Mouse (Mus musculus) megakaryocyte progenitor cell, adult 5-6 weeks (primary cell): Measurements from ENCODE around the gene Gm49322. TPM values are rescaled to one million over a fixed set of nuclear protein-coding genes. Genes with fewer than 3 reads are reported as not detected.

Source experiments
- ATAC-seq: replicated peaks from 2 replicates; pipeline ENCODE4 v1.8.0; 2016; ENCODE audit warnings: mild to moderate bottlenecking, moderate TSS enrichment, inconsistent platforms; ENCODE audit not compliant: poor library complexity
- total RNA-seq, 2 experiments: library from RNA; stranded (forward) in 1 of 2; stranded (reverse) in 1 of 2; fragments of 157-497, 149-512 nt in 1 of 2; fragments of 200-1000 nt in 1 of 2; gene quantifications; 2 replicates each; pipeline versions ENCODE4 v1.2.3 to v1.2.4; 2015 to 2017

Gene Gm49322
- total RNA-seq, 2 experiments from 2014 or later: 0.57 TPM; not detected in 1

DNA sequence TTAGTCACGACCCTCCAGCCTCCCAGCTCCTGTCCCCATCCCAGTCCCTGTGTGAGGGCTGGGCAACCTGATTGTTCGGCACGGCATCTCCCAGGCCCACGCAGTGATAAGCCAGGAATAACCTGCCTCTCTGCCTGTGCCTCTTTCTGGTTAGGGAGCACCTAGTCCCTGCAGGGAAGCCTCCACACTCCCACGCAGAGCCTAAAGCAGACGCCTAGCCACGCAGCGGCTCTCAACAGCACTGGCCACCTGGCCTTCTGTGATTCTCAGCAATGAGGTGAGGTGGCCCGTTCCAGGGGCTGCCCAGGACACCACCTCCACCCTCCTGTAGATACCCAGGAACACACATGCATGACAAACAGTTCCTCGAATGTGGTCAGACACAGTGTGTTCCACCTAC lies 44.6 kb downstream of the Gm49322 start:
- no peak for ATAC-seq

DNA sequence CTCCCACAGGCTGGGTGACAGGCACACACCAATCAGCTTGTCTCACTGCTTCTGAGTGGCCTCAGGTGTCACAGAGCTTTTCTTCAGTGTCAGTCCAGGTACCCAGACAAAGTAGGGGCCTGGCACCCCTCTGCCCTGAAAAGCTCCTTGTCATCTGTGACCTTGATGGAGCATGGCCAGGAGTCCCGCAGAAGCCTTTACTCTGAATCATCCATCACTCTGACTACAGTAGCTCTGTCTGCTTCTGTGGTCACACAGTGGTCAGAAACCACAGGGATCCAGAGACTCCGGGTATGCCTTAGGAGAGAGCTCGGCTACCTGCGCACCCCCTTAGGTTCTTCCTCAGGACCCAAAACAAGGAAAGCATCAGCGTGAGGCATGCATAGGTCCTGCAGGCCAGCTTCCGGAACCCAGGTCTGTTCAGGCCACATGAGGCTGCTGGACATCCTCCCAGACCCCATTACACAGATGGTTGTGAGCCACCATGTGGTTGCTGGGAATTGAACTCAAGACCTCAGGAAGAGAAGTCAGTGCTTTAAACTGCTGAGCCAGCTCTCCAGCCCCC lies 47.4 kb downstream of the Gm49322 start:
- no peak for ATAC-seq

DNA sequence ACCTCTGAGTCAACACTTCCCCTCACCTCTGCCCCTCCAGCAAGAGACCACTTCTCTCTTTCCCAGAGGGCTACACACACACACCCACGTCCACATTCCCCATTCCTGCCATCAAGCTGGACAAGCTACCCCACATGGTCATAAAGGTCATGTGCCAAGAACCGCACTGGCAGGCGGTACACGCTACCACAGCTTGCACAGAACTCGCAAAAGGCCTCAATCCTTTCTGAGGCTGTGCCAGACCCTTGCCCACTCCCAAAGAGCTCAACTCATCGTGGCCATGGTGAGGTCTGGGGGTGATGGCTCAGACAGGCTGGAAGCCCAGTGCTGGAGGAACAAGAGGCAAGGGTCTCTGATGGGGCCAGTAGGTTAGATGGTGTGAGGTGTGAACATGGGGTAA lies 49.0 kb downstream of the Gm49322 start:
- ATAC-seq: no peak

DNA sequence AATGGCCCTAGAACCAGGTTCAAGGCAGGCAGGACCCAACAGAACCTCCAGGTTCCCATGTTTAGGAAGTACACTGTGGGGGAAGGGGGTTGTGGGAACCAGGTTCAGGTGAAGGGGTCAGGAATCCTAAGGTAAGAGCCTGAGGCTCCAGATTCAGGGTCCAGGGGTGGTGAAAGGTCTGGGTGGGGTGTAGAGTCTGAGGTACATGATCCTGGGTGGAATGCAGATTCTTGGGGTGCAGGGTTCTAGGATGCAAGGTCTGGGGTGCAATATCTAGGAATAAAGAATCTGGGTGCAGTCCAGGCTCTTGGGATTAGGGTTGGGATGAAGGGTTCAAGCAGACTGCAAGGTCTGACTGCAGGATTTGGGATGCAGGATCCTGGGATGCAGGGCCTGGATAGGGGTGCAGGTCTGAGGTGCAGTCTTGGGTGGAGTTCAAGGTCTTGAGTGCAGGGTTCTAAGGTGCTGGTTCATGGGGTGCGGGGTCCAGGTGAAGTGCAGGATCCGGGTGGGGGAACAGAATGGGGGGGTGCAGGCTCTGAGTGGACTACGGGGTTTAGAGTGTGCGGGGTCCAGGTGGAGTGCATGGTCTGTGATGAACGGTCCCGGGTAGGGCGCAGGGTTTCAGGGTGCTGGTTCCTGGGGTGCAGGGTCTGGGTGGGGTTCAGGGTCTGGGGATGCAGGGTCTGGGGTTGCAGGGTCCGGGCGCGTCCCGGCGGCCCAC lies 49.7 kb downstream of the Gm49322 start:
- no peak for ATAC-seq

DNA sequence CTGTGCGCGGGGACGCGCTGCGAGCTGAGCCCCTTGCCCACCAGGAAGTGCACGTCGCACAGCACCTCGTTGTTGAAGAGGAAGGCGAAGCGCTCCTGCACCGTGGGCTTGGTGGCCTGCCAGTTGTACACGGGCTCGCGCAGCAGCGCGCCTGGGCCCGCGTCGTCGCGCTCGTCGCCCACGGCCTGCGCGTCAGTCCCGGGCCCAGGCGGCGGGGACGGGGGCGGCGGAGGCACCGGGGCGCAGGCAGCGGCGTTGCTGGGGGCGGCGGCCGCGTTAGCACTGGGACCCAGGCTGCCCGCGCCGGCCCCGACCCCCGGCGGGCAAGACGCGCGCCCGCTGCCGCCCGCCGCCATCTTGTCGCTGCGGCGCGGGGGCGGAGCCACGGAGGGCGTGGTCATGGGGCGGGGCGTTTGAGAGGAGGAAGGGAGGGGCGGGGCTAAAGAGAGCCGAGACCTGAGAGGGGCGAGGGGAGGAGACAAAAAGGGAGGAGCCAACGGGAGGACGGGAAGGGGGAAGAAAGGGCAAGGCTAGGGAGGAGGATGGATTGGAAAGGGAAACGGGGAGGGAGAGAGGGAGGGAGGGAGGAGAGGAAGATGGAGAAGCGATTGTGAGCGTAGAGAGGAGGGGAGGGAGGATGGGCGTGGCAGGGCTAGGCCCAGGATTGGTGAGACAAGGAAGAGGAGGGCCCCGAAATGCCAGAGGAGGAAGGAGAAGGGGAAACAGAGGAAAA lies 50.5 kb downstream of the Gm49322 start:
- peak; percentile 86 for ATAC-seq

DNA sequence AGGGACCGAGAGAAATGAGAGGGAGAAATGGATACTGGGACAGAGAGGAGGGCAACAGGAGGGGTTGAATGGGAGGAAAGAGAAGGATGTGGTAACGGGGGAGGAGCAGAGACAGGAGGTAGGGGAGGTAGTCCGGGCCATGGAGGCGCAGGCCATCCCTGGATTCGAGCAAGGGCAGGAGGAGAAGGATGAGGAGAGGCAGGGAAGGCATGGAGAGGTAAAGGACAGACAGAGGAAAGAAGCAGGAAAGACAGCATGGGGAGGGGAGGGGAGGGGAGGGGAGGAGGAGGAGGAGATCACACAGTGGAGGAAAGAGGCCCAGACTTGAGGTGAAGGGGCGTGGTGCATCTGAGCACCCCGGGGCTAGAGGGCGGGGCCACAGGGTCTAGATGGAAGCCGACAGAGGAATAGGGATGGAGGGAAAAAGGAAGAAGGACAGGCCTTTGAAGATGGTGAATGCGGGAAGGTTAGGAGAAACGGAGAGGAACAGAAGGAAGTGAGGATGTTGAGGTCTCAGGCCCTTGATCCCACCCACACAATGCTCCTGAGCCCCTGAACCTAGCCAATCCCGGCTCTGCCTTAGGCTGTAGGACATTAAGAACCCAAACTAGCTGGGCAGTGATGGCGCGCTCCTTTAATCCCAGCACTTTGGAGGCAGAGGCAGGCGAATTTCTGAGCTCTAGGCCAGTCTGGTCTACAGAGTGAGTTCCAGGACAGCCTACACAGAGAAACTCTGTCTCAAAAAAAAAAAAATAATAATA lies 51.2 kb downstream of the Gm49322 start, which contains the start of gene Btbd2:
Gene Btbd2, minus strand, starts transcription at position 209 of the 761 bp plus-strand sequence.
- no peak for ATAC-seq

DNA sequence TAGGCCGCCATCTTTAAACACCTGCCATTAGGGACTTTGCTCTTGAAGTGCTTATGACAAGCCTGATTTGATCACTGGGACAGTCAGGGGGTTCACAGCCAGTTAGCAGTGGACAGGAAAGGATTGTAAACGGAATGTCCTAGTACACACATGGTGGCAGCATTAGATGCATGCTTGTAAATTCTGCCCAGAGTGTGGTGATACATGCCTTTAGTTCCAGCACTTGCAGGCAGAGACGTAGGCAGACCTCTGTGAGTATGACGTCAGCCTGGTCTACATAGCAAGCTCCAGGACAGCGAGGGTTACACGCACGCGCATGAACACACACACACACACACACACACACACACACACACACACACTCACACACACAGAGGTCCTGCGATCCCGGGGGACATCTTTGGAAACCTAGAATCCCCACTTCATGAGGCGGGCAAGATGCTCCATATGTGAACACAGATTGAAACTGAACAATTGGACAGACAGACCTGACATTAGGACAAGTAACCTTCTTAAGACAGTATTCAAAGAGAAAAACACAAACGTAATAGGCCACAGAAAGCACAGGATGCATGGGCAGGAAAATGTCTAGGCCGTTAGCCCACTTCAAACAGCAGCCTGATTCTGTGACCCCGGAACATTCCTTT lies 52.5 kb downstream of the Gm49322 start:
- no peak for ATAC-seq

DNA sequence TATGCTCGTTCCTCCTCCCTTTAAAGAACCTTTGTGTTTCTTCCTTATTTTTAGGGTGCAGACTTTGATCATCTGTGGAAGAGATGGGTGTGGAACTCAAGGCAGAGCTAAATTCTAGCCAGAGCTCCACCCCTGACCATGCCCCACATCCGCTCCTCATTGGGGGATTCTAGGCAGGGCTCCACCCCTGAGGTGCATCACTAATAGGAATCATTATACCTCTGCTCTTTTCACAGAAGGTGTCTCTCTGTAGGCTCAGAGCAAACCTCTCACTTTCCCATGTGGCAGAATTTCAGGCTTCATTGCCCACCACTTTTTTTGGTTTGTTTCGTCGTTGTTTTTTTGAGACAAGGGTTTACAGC lies 53.0 kb downstream of the Gm49322 start:
- peak; percentile 59 for ATAC-seq

DNA sequence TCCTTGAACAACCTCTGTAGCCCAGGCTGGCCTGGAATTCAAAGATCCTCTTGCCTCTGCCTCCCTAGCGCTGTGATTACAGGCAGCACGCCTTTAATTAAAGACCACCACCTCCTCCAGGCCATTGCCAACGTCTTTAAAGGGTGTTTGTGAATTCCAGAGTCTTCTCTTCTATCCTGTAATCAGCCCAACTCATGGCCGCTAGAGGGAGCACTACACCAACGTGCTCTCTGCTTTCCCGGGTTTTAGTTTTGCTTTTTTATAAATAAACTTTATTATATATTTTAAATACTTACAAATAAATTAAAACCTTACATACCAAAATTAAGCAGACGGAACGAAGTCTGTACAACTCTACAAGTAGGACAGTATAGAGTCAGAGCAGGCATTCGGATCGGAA lies 53.4 kb downstream of the Gm49322 start:
- ATAC-seq: 0 out of 2 replicates have a peak, but pooled peaks have one; percentile 22

DNA sequence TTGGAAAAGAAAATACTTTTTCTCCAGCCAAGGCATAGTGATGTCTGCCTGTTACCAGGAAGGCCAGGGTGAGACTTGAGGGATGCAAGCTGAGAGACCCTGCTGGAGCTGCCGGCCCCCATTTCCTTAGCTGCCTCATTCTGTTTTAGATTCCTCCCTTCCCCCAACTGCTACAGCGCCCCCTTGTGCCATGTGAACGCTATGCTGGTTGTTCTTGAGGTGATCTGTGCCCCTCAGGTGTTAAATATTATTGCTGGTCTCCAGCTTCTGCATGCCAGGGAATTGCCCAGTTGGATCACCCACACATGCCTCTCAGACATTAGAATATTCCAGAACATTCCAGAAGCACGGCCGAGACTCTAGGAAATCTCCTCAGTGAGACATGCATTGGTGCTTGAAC lies 55.3 kb downstream of the Gm49322 start:
- 0 out of 2 replicates have a peak, but pooled peaks have one; percentile 17 for ATAC-seq

DNA sequence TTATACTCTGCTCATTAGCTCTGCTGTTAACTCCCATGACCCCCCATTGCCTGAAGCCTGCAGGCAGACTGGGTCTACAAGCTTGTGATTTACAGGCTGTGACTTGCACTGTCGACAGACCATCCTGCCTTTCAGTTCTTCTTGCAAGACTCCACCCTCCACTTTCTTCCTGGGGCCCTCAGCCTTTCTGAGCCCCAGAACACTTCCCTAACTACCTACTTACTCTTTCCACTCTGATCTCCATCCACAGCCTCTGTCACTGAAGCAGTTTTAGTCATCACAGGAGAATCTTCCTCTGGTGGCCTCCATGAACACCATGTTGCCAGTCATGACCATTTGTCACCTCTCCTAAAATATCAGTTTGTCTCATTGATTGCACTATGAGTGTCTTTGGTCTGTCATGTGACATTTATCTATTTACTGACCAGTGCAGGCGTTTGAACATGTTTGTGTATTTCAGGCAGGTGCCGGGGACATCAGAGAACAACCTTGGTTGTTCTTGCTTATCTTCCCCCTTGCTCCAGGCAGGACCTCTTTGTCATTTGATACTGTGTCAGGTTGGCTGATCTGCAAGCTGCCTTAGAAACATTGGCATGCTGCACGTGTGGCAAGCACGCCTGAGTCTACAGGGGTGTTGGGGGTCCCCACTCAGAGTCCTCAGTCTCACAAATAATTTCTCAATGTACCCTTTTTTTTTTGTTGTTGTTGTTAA lies 57.8 kb downstream of the Gm49322 start:
- no peak for ATAC-seq

DNA sequence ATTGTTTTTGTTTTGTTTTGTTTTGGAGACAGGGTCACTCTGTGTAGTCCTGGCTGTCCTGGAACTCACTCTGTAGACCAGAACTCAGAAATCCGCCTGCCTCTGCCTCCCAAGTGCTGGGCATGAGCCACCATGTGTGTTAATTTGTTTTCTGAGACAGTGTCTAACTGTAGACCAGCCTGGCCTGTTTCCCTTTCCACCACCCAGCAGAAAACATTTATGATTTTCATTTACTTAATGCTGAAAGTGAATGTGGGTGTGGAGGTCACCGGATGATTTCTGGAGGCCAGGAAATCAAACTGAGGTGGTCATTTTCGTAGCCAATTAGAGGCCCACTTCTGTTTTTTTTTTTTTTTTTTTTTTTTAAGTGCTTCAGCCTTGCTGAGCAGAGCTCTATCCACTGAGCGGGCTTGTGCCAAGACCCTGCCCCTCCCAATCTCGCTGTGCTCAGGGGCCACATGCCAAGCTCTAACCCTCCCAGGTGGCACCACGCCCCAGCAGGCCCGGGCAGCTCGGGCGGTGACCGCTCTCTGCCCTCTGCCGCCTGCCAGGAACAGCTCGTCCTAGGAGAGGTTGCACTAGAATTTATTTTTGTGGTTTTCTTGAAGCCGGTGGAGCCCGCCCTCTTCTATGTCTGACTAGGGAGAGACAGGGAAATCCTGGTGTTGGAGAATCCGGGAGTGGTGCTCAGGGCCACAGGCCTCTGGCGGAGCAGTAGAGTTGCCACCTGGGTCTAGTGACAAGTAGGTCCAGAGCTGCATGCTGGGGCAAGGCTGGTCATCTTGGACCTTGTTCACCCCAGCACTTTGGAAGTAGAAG lies 58.6 kb downstream of the Gm49322 start:
- peak; percentile 65 for ATAC-seq

DNA sequence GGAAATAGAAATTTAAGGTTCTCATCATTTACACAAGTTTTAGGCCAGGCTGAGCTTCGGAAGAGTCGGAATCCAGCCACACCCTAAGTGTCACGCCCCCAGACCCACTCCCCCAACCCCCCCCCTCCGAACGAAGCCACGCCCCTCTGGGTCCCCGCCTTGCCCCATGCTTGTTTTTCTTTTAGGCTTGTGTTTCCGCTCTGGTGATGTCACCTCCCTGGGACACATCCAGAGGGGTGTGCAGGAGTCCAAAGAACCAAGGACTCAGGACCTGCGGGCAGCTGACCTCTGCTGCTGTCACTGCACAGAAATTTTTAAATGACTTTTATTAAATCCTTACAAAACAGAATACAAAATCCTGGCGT lies 59.2 kb downstream of the Gm49322 start:
- ATAC-seq: peak; percentile 2; the same call in 1 of the 2 replicates

Other genes starting within 250 kb of the Gm49322 start
- gene Plk5, start 249.6 kb upstream of the Gm49322 start, total RNA-seq (2015): not detected in 2 replicates
- not detected in 2 replicates for gene Plk5, start 249.6 kb upstream of the Gm49322 start, total RNA-seq (2017)
- 1.9 and 4.3 TPM in 2 replicates for gene Mex3d, start 218.4 kb upstream of the Gm49322 start, total RNA-seq (2015)
- gene Mex3d, start 218.4 kb upstream of the Gm49322 start, total RNA-seq (2017): 2.7 and 7.9 TPM in 2 replicates
- gene Mbd3, start 206.5 kb upstream of the Gm49322 start, total RNA-seq (2015): 91.1 and 96.6 TPM in 2 replicates
- gene Mbd3, start 206.5 kb upstream of the Gm49322 start, total RNA-seq (2017): 82.8 and 90.8 TPM in 2 replicates
- 202 and 210 TPM in 2 replicates for gene Uqcr11, start 199.2 kb upstream of the Gm49322 start, total RNA-seq (2015)
- gene Uqcr11, start 199.2 kb upstream of the Gm49322 start, total RNA-seq (2017): 184 and 263 TPM in 2 replicates
- gene Tcf3, start 172.4 kb upstream of the Gm49322 start, total RNA-seq (2015): 29.9 and 35.3 TPM in 2 replicates
- gene Tcf3, start 172.4 kb upstream of the Gm49322 start, total RNA-seq (2017): 33.5 and 51.0 TPM in 2 replicates
- gene Onecut3, start 111.2 kb upstream of the Gm49322 start, total RNA-seq (2015): not detected in 2 replicates
- not detected in 2 replicates for gene Onecut3, start 111.2 kb upstream of the Gm49322 start, total RNA-seq (2017)
- gene Atp8b3, start 66.9 kb upstream of the Gm49322 start, total RNA-seq (2015): not detected in 2 replicates
- not detected in 2 replicates for gene Atp8b3, start 66.9 kb upstream of the Gm49322 start, total RNA-seq (2017)
- gene Rexo1, start 44.5 kb upstream of the Gm49322 start, total RNA-seq (2015): 34.1 and 35.2 TPM in 2 replicates
- 17.1 and 19.2 TPM in 2 replicates for gene Rexo1, start 44.5 kb upstream of the Gm49322 start, total RNA-seq (2017)
- 5.3 and 5.4 TPM in 2 replicates for gene Klf16, start 28.7 kb upstream of the Gm49322 start, total RNA-seq (2015)
- 4.3 and 6.0 TPM in 2 replicates for gene Klf16, start 28.7 kb upstream of the Gm49322 start, total RNA-seq (2017)
- 59.7 and 79.8 TPM in 2 replicates for gene Abhd17a, start 15.7 kb upstream of the Gm49322 start, total RNA-seq (2015)
- 20.5 and 29.4 TPM in 2 replicates for gene Abhd17a, start 15.7 kb upstream of the Gm49322 start, total RNA-seq (2017)
- gene Scamp4, start 3.1 kb upstream of the Gm49322 start, total RNA-seq (2015): 25.9 and 27.2 TPM in 2 replicates
- gene Scamp4, start 3.1 kb upstream of the Gm49322 start, total RNA-seq (2017): 11.2 and 15.9 TPM in 2 replicates
- 0.57 and 0.81 TPM in 2 replicates for gene Adat3, start 3.1 kb upstream of the Gm49322 start, total RNA-seq (2015)
- gene Adat3, start 3.1 kb upstream of the Gm49322 start, total RNA-seq (2017): 0.08 TPM in 1 of 2 replicates, not detected in the other
- gene Csnk1g2, start 16.8 kb downstream of the Gm49322 start, total RNA-seq (2015): 39.1 and 43.1 TPM in 2 replicates
- gene Csnk1g2, start 16.8 kb downstream of the Gm49322 start, total RNA-seq (2017): 127 and 171 TPM in 2 replicates
- 10.5 and 13.2 TPM in 2 replicates for gene Btbd2, start 51.0 kb downstream of the Gm49322 start, total RNA-seq (2015)
- 19.9 and 25.7 TPM in 2 replicates for gene Btbd2, start 51.0 kb downstream of the Gm49322 start, total RNA-seq (2017)
- 40.1 and 46.2 TPM in 2 replicates for gene Mknk2, start 72.1 kb downstream of the Gm49322 start, total RNA-seq (2015)
- 32.8 and 44.4 TPM in 2 replicates for gene Mknk2, start 72.1 kb downstream of the Gm49322 start, total RNA-seq (2017)
- 26.4 and 31.9 TPM in 2 replicates for gene Mob3a, start 96.0 kb downstream of the Gm49322 start, total RNA-seq (2015)
- gene Mob3a, start 96.0 kb downstream of the Gm49322 start, total RNA-seq (2017): 34.9 and 39.0 TPM in 2 replicates
- 7.0 and 13.6 TPM in 2 replicates for gene Izumo4, start 96.2 kb downstream of the Gm49322 start, total RNA-seq (2015)
- gene Izumo4, start 96.2 kb downstream of the Gm49322 start, total RNA-seq (2017): 1.7 and 4.3 TPM in 2 replicates
- 31.5 and 40.3 TPM in 2 replicates for gene Ap3d1, start 136.2 kb downstream of the Gm49322 start, total RNA-seq (2015)
- gene Ap3d1, start 136.2 kb downstream of the Gm49322 start, total RNA-seq (2017): 34.7 and 48.7 TPM in 2 replicates
- gene Dot1l, start 149.2 kb downstream of the Gm49322 start, total RNA-seq (2015): 29.2 and 34.8 TPM in 2 replicates
- 9.0 and 9.7 TPM in 2 replicates for gene Dot1l, start 149.2 kb downstream of the Gm49322 start, total RNA-seq (2017)
- gene Sf3a2, start 192.2 kb downstream of the Gm49322 start, total RNA-seq (2015): 74.9 and 78.4 TPM in 2 replicates
- gene Sf3a2, start 192.2 kb downstream of the Gm49322 start, total RNA-seq (2017): 11.5 and 19.0 TPM in 2 replicates
- gene Plekhj1, start 192.6 kb downstream of the Gm49322 start, total RNA-seq (2015): 64.8 and 78.7 TPM in 2 replicates
- 32.6 and 43.9 TPM in 2 replicates for gene Plekhj1, start 192.6 kb downstream of the Gm49322 start, total RNA-seq (2017)
- gene Amh, start 199.2 kb downstream of the Gm49322 start, total RNA-seq (2015): not detected in 2 replicates
- gene Amh, start 199.2 kb downstream of the Gm49322 start, total RNA-seq (2017): 0.14 TPM in 1 of 2 replicates, not detected in the other
- not detected in 2 replicates for gene Jsrp1, start 207.5 kb downstream of the Gm49322 start, total RNA-seq (2015)
- not detected in 2 replicates for gene Jsrp1, start 207.5 kb downstream of the Gm49322 start, total RNA-seq (2017)
- gene Oaz1, start 220.6 kb downstream of the Gm49322 start, total RNA-seq (2015): 1,168 and 1,276 TPM in 2 replicates
- gene Oaz1, start 220.6 kb downstream of the Gm49322 start, total RNA-seq (2017): 222 and 291 TPM in 2 replicates
- gene Lingo3, start 238.0 kb downstream of the Gm49322 start, total RNA-seq (2015): not detected in 2 replicates
- gene Lingo3, start 238.0 kb downstream of the Gm49322 start, total RNA-seq (2017): not detected in 2 replicates
- gene Lsm7, start 249.2 kb downstream of the Gm49322 start, total RNA-seq (2015): 125 and 137 TPM in 2 replicates
- gene Lsm7, start 249.2 kb downstream of the Gm49322 start, total RNA-seq (2017): 307 and 354 TPM in 2 replicates
- 17.7 and 18.2 TPM in 2 replicates for gene Sppl2b, start 249.3 kb downstream of the Gm49322 start, total RNA-seq (2015)
- gene Sppl2b, start 249.3 kb downstream of the Gm49322 start, total RNA-seq (2017): 29.4 and 39.4 TPM in 2 replicates